Mouse (Mus musculus) heart, adult 9 months (tissue): ENCODE data around the gene Slc6a17.

Source experiments
- DNase-seq, 2 experiments: peaks; one replicate each; pipeline ENCODE4 v3.0.0; 2022; ENCODE audit warnings: low spot score in 2 of 2

Gene Slc6a17

GRCm38 (mm10) chr3:107524547-107524946 lies 6.7 kb upstream of the Slc6a17 start:
- DNase-seq, result no peak

- no peak for DNase-seq
These were observed 3.1 kb upstream of the Slc6a17 start for GRCm38 (mm10) chr3:107520931-107521330.

GRCm38 (mm10) chr3:107516776-107517630 lies 815 bp downstream of the Slc6a17 start:
- DNase-seq, result no peak

GRCm38 (mm10) chr3:107515989-107516388 lies 1.8 kb downstream of the Slc6a17 start:
- no peak for DNase-seq

- no peak for DNase-seq
These were observed 6.4 kb downstream of the Slc6a17 start for GRCm38 (mm10) chr3:107511416-107511815.

GRCm38 (mm10) chr3:107508696-107509095 lies 9.1 kb downstream of the Slc6a17 start:
- peak in 1 of 2 experiments; percentile 6 for DNase-seq

GRCm38 (mm10) chr3:107507966-107508365 lies 9.9 kb downstream of the Slc6a17 start:
- DNase-seq, result no peak

- DNase-seq, result no peak
These were observed 11.3 kb downstream of the Slc6a17 start for GRCm38 (mm10) chr3:107506531-107506930.

- DNase-seq, result peak in 1 of 2 experiments; percentile 13
These were observed 12.1 kb downstream of the Slc6a17 start for GRCm38 (mm10) chr3:107505464-107506367.

- no peak for DNase-seq
These were observed 13.3 kb downstream of the Slc6a17 start for GRCm38 (mm10) chr3:107504542-107504941.

- no peak for DNase-seq
These were observed 14.1 kb downstream of the Slc6a17 start for GRCm38 (mm10) chr3:107503716-107504115.

GRCm38 (mm10) chr3:107501702-107502151 lies 16.1 kb downstream of the Slc6a17 start:
- peak; percentile 44 to 65 for DNase-seq

- no peak for DNase-seq
These were observed 17.5 kb downstream of the Slc6a17 start for GRCm38 (mm10) chr3:107500301-107500700.

- no peak for DNase-seq
These were observed 21.6 kb downstream of the Slc6a17 start for GRCm38 (mm10) chr3:107496086-107496850.

- DNase-seq, result no peak
These were observed 22.3 kb downstream of the Slc6a17 start for GRCm38 (mm10) chr3:107495524-107495923.

GRCm38 (mm10) chr3:107491459-107491858 lies 26.4 kb downstream of the Slc6a17 start:
- peak in 1 of 2 experiments; percentile 16 for DNase-seq

- no peak for DNase-seq
These were observed 29.2 kb downstream of the Slc6a17 start for GRCm38 (mm10) chr3:107488637-107489036.

- peak; percentile 48 to 73 for DNase-seq
These were observed 34.5 kb downstream of the Slc6a17 start for GRCm38 (mm10) chr3:107483290-107483689.

- no peak for DNase-seq
These were observed 37.2 kb downstream of the Slc6a17 start for GRCm38 (mm10) chr3:107480660-107481059.

- DNase-seq, result peak in 1 of 2 experiments; percentile 24
These were observed 45.6 kb downstream of the Slc6a17 start for GRCm38 (mm10) chr3:107472198-107472597.

GRCm38 (mm10) chr3:107469059-107469458 lies 48.8 kb downstream of the Slc6a17 start:
- no peak for DNase-seq
